Mouse (Mus musculus) thymus, adult 2 months (tissue): ENCODE measurements at regions not wholly inside any gene's neighbourhood (a gene's known extent, or its start where the extent isn't known, plus 50 kb on each side); places are given as distances from the start of the nearest gene placed in this dataset.

Source experiments
- CTCF ChIP-seq: fragments of 200-500 bp; IDR thresholded peaks from 2 replicates; pipeline ENCODE4 v1.5.1; 2012; ENCODE audit warnings: mild to moderate bottlenecking, control low read depth, low read length, moderate library complexity, borderline replicate concordance; ENCODE audit not compliant: control insufficient read depth, poor library complexity, insufficient read depth; ENCODE audit errors: extremely low read depth
- POLR2A ChIP-seq: fragments of 200-500 bp; IDR thresholded peaks from 2 replicates; pipeline ENCODE4 v1.6.1; 2012; ENCODE audit warnings: mild to moderate bottlenecking, low read length, control low read depth, moderate library complexity; ENCODE audit not compliant: control insufficient read depth, poor library complexity, insufficient read depth; ENCODE audit errors: extremely low read depth

DNA sequence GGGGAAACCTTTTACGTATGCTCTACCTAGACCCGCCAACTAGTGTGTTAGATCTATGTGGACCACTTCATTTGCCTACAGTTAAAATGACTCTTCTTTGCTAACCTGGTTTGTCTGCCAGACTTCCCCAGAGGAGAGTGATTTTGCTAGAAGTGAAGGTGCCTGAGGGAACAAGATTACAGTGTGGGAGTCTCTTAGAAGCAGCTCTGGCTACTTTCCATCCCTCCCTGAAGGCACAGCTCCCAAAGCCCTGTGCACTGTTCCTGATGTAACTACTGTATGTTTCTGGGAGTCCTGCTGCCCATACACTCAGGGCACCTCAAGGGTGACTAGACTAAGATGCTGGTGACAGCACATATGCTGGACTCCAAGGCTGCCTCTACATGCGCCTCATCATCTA lies 144.5 kb upstream of the Tnp1 start:
- TF ChIP-seq CTCF: no peak
- TF ChIP-seq POLR2A: no peak
